Mouse (Mus musculus): ENCODE results near the gene Prr15.

Prr15 gene

GRCm38 (mm10) chr6:54325246-54325885 is at the start of gene Prr15:
TSS of gene Prr15 (plus strand) at chr6:54325835.
- DNase-seq (ENCODE audit: low read depth, low spot score): no peak

- peak; percentile 71 for DNase-seq (ENCODE audit: low read depth, low spot score)
Measured at GRCm38 (mm10) chr6:54277234-54277633, 48.4 kb upstream of the Prr15 start.

- peak; percentile 50 for DNase-seq (ENCODE audit: low read depth, low spot score)
Measured at GRCm38 (mm10) chr6:54277828-54278227, 47.8 kb upstream of the Prr15 start.

GRCm38 (mm10) chr6:54278613-54279012 is 47.0 kb upstream of the Prr15 start:
- no peak for DNase-seq (ENCODE audit: low read depth, low spot score)

GRCm38 (mm10) chr6:54279391-54279790 is 46.2 kb upstream of the Prr15 start:
- no peak for DNase-seq (ENCODE audit: low read depth, low spot score)

GRCm38 (mm10) chr6:54280248-54280647 is 45.4 kb upstream of the Prr15 start:
- no peak for DNase-seq (ENCODE audit: low read depth, low spot score)

GRCm38 (mm10) chr6:54283299-54283698 is 42.3 kb upstream of the Prr15 start:
- no peak for DNase-seq (ENCODE audit: low read depth, low spot score)

GRCm38 (mm10) chr6:54284167-54284711 is 41.4 kb upstream of the Prr15 start:
- no peak for DNase-seq (ENCODE audit: low read depth, low spot score)

- peak; percentile 40 for DNase-seq (ENCODE audit: low read depth, low spot score)
Measured at GRCm38 (mm10) chr6:54286813-54287212, 38.8 kb upstream of the Prr15 start.

GRCm38 (mm10) chr6:54289774-54290500 is 35.7 kb upstream of the Prr15 start:
- no peak for DNase-seq (ENCODE audit: low read depth, low spot score)

GRCm38 (mm10) chr6:54297231-54297630 is 28.4 kb upstream of the Prr15 start:
- DNase-seq (ENCODE audit: low read depth, low spot score): no peak

GRCm38 (mm10) chr6:54299417-54299816 is 26.2 kb upstream of the Prr15 start:
- peak; percentile 56 for DNase-seq (ENCODE audit: low read depth, low spot score)

GRCm38 (mm10) chr6:54305777-54306176 is 19.9 kb upstream of the Prr15 start:
- peak; percentile 54 for DNase-seq (ENCODE audit: low read depth, low spot score)

GRCm38 (mm10) chr6:54313071-54313470 is 12.6 kb upstream of the Prr15 start:
- DNase-seq (ENCODE audit: low read depth, low spot score): peak; percentile 72

- DNase-seq (ENCODE audit: low read depth, low spot score): no peak
Measured at GRCm38 (mm10) chr6:54318618-54319017, 7.0 kb upstream of the Prr15 start.

- no peak for DNase-seq (ENCODE audit: low read depth, low spot score)
Measured at GRCm38 (mm10) chr6:54319198-54319597, 6.4 kb upstream of the Prr15 start.

- no peak for DNase-seq (ENCODE audit: low read depth, low spot score)
Measured at GRCm38 (mm10) chr6:54320236-54320635, 5.4 kb upstream of the Prr15 start.

- DNase-seq (ENCODE audit: low read depth, low spot score): peak; percentile 87
Measured at GRCm38 (mm10) chr6:54326671-54327625, 1.3 kb downstream of the Prr15 start.

- peak; percentile 79 for DNase-seq (ENCODE audit: low read depth, low spot score)
Measured at GRCm38 (mm10) chr6:54327626-54328003, 2.0 kb downstream of the Prr15 start.

GRCm38 (mm10) chr6:54328783-54329182 is 3.1 kb downstream of the Prr15 start:
- no peak for DNase-seq (ENCODE audit: low read depth, low spot score)

GRCm38 (mm10) chr6:54329598-54329997 is 4.0 kb downstream of the Prr15 start:
- DNase-seq (ENCODE audit: low read depth, low spot score): no peak

GRCm38 (mm10) chr6:54330166-54330565 is 4.5 kb downstream of the Prr15 start:
- DNase-seq (ENCODE audit: low read depth, low spot score): no peak
